Mouse (Mus musculus): ENCODE results near the gene Csrnp1.

The Csrnp1 gene

GRCm38 (mm10) chr9:119948804-119949203 is 35.7 kb downstream of the Csrnp1 start:
- DNase-seq (ENCODE audit: low read depth, low spot score), result no peak

GRCm38 (mm10) chr9:119945173-119945900 is 39.1 kb downstream of the Csrnp1 start:
- no peak for DNase-seq (ENCODE audit: low read depth, low spot score)

GRCm38 (mm10) chr9:119943326-119943725 is 41.1 kb downstream of the Csrnp1 start:
- no peak for DNase-seq (ENCODE audit: low read depth, low spot score)

GRCm38 (mm10) chr9:119941861-119942260 is 42.6 kb downstream of the Csrnp1 start:
- DNase-seq (ENCODE audit: low read depth, low spot score), result no peak

GRCm38 (mm10) chr9:119941407-119941806 is 43.1 kb downstream of the Csrnp1 start:
- no peak for DNase-seq (ENCODE audit: low read depth, low spot score)

- peak; percentile 60 for DNase-seq (ENCODE audit: low read depth, low spot score)
Measured at GRCm38 (mm10) chr9:119939646-119940045, 44.8 kb downstream of the Csrnp1 start.

GRCm38 (mm10) chr9:119938496-119938895 is 46.0 kb downstream of the Csrnp1 start:
- no peak for DNase-seq (ENCODE audit: low read depth, low spot score)

- peak; percentile 93 for DNase-seq (ENCODE audit: low read depth, low spot score)
Measured at GRCm38 (mm10) chr9:119937005-119937773, 47.3 kb downstream of the Csrnp1 start, which contains the start of the genes Gorasp1 and Ttc21a. TSS of gene Gorasp1 (minus strand) at chr9:119937565. TSS of gene Ttc21a (plus strand) at chr9:119937606.

- no peak for DNase-seq (ENCODE audit: low read depth, low spot score)
Measured at GRCm38 (mm10) chr9:119933675-119934074, 50.8 kb downstream of the Csrnp1 start.

GRCm38 (mm10) chr9:119932358-119932757 is 52.1 kb downstream of the Csrnp1 start:
- DNase-seq (ENCODE audit: low read depth, low spot score), result no peak

GRCm38 (mm10) chr9:119926497-119926896 is 58.0 kb downstream of the Csrnp1 start:
- no peak for DNase-seq (ENCODE audit: low read depth, low spot score)

- DNase-seq (ENCODE audit: low read depth, low spot score), result no peak
Measured at GRCm38 (mm10) chr9:119925729-119926128, 58.7 kb downstream of the Csrnp1 start.

- DNase-seq (ENCODE audit: low read depth, low spot score), result no peak
Measured at GRCm38 (mm10) chr9:119925120-119925657, 59.3 kb downstream of the Csrnp1 start.

- no peak for DNase-seq (ENCODE audit: low read depth, low spot score)
Measured at GRCm38 (mm10) chr9:119923462-119923861, 61.0 kb downstream of the Csrnp1 start.

All from forelimb bud, embryonic 11.5 days (tissue).